Mouse (Mus musculus): Measurements from ENCODE around the gene Kctd21. TPM values are rescaled to one million over a fixed set of nuclear protein-coding genes. Genes with fewer than 3 reads are reported as not detected.

Gene Kctd21
- total RNA-seq, 2 experiments from 2014 or later, result 5.0 to 5.8 TPM

DNA sequence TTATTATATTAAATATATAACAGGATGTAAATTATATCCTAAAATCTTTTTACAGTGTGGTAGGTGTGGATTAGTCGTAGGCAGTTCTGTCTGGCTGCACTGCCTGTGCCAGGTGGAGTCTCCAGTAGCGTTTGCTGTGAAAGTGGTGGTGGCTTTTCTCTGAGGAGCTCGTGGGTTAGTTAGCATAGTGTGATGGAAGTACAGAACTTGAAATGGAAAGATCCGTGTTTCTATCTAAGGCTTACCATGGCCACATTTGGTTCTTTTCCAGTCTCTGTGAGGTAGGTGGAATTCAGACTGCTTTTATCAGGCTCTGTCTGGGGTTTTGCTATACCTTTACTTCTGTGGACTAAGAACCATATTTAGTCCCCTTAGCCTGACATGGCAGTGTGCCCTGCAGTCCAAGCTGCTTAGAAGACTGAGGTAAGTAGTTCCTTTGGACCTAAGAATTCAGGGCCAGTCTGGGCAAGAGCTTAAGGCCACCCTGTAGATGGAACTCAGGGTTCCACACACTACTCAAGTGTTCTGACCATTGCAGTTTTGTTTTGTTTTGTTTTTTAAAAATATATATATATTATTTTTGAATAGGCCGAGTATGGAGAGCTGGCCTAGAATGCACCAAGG is 48.5 kb downstream of the Kctd21 start:
- intact Hi-C loops (cut with DNase I), result no loop called here

DNA sequence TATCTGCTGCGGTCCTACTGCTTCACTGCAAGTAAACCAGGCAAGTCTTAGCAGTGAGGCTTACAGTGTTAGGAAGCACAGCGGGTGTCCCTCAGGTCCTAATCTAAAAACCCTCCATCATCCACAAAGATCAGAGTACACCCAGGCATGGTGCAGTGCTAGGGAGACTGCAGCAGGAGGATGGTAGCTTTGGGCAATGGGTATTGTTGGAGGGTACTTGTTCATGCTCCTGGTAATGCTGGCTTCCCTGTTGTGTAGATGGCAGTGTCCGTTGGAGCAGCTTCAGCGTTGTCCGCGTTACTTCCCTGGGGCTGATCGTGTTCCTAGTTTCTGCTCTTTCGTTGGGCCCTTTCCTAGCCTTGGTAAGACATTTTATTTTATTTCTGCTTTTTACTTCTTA is 50.5 kb downstream of the Kctd21 start:
- intact Hi-C loops (cut with DNase I), result no loop called here
- DNase-seq, result no peak

More for the DNA sequence above, 48.5 kb downstream of the Kctd21 start:
- DNase-seq, result no peak

DNA sequence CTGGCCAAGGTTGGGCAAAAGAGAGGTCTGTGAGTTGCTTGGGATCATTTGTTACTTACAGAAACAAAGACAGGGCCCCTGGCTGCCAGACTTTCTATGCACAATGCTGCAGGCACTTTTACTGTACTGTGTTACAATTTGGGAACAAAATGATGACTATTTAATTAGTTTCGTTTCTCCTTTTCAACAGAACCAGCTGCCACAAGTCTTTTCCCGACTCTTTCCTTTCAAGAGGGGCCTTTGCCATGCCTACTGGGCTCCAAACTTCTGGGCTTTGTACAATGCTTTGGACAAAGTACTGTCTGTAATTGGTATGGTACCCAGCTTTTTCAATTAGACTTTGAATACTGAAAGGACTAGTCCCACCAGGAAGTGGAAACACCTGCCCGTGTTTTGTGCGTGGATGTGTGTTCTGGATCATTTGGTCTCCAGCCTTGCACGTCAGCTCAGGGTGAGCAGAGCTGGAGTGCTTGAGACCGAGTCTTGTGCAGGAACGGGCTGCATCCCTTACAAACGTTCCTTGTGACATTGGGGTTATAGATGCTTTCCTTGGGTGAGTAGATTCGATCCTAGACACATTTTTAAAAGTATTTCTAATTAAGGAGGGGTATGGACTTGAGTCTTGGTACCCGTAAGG is 51.5 kb downstream of the Kctd21 start:
- intact Hi-C loops (cut with DNase I), result no loop called here
- DNase-seq, result no peak

DNA sequence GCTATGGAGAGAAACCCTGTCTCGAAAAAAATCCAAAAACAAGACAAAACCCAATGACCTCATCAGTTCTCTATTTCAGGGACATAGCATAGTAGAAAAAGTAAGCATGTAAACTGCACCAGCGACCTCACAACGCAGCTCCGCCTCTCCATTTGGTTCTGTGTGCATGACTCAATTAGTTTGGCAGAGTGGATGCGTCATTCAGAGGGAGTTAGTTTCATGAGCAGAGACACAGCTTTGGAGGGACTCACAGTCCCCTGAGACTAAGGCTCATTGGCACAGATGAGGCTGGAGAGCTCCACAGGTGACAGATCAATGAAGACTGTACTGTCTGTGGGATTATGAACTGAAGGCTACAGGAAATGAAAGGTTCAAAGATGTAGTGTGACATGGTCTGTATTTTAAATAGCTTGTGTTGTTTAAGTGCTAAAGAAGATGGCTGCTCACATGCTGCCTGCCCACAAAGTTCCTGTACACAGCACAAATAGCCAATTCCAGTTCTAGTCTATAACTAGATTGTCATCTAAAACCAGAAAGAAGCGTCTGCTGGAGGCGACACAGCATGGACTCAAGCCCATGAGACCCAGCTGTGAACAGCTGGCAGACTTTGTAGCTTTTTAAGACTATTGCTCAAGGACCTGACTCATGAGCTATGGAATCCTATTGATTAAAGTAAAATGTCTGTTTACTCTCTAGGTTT is 54.1 kb downstream of the Kctd21 start:
- DNase-seq, result no peak
- intact Hi-C loops (cut with DNase I), result no loop called here

DNA sequence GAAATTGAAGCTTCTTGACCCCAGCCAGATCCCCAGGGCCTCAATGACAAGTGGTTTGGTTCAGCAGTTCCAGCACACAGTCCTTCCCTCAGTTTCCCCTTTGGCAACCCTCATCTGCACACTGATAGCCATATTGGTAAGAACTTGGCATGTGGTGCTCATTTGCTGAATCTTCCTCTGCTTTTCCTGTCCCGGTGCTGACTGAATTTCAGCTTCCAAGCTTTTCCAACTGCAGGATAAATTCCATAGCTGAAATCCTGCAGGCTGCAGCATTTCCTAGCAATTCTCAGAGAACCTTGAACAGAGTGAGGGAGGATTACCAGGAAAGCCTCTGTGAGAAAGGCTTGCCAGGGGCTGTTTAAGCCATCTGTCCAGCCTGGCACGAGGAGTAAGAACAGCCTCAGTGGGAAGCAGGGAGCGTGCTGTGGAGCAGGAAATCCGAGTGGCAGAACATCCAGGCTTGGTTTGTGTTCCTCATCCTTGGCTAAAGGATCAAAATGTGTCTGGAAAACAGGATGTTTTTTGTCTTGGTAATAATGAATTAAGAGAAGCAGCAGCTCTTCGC is 54.8 kb downstream of the Kctd21 start:
- intact Hi-C loops (cut with DNase I), result no loop called here

DNA sequence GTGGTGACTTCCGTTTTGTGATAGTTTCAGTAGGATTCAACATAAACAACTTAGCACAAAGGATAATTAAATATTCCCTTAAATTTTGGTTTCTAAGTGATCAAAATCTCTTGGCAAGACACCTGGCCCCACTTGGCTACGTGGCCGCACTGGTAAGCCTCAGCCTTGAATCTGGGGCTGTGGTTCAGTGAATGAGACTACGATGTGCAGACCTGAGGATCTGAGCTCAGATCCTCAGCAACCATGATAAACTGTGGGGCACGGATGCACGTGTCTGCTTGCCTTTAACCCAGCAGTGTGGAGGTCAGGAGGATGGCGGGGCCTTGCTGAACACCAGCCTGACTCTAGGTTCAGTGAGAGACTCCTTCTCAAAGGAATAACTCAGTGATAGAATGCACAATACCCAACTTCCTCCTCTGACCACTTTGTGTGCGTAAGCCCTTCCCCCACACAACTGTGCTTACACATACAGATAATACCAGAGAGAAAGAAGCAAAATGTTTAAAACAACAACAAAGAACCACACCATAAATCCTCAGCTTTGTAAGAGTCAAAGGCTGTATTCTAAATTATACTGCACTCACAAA is 55.5 kb downstream of the Kctd21 start:
- intact Hi-C loops (cut with DNase I), result no loop called here
- peak; percentile 25 for DNase-seq

More for the DNA sequence above, 54.8 kb downstream of the Kctd21 start:
- peak; percentile 90 for DNase-seq

DNA sequence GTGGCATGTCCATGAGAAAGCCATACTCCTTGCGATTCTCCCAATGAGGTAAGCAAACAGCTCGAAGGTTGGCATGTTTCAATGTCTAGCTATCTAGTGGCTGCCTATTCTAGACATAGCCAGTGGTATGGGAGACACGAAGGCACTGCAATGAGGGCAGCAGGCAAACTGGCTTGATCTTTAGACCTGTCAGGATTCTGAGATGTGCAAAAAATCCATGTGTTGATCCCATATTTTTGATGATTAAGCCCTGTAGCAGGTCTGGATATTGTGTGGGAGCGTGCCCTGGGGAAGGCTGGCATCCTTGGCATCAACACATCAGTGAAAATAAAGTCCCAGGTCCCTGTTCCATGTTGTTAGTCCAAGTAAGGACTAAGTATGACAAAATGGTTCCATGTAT is 56.4 kb downstream of the Kctd21 start:
- intact Hi-C loops (cut with DNase I), result no loop called here

DNA sequence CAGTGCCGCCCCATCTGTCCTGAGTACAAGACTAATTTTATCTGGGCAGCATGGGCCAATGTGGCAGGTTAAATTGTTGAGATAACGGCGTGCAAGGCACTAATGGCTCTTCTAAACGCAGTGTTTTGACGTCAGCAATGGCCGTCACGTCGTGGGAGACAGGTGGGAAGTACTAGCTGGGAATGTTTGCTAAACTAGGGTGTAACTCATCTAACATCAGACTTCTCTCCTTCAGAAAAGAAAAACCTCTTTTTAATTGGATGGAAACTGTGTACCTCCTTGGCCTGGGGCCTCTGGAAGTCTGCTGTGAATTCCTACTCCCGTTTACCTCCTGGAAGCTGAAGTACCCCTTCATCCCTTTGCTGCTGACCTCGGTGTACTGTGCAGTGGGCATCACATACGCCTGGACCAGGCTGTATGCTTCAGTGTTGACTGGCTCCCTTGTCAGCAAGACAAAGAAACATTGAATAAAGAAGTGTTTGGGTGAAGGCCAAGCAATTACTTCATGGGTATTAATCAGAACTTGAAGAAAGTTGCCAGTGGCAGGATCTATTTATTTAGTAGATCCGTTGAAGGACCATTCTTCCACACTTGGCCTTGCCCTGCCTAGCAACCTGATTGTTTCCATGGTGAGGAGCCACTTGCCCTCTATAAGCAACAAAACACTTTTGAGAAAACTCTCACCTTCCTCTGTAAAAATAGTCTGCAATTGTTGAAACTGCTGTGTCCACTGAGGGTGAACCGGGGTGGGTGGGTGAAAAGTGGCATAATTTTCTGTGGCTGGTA is 59.4 kb downstream of the Kctd21 start:
- DNase-seq, result no peak
- intact Hi-C loops (cut with DNase I), result no loop called here

More for the DNA sequence above, 56.4 kb downstream of the Kctd21 start:
- DNase-seq, result no peak

DNA sequence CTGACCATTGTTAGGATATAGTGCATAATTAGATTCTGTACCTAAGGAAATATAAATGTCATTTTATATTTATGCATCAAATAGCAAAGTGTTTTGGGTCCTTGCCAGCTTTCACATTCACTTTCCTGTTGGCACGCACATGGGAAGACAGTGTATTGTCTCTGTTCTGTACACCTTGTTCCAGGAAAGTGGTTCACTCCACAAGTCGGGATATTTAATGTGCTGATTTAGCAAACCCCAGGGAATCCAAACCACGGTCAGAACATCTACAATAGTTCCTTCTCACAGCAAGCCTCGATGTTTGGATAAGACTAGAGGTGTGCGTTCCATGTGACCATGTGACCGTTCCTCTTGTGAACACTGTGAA is 59.9 kb downstream of the Kctd21 start:
- intact Hi-C loops (cut with DNase I), result no loop called here

DNA sequence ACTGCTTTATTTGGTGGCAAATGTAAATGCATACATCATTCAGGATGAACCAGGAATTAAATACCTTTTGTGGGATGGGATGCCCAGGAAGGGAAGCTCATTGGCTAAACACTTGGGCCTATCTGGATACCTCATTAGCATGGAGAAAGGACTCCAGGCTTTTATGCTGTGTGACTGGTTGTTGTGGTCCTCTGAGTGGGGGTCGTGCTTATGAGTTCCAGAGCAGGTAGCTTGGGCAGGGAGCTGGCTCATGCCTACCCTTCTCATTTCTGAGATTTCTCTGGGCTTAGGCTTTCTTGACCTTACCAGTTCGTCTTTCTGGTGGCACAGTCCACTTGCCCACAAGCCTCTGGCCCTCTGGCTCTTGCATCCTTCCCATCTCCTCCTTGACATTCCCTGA is 62.2 kb downstream of the Kctd21 start:
- intact Hi-C loops (cut with DNase I), result no loop called here
- DNase-seq, result no peak

More for the DNA sequence above, 59.9 kb downstream of the Kctd21 start:
- DNase-seq, result no peak

DNA sequence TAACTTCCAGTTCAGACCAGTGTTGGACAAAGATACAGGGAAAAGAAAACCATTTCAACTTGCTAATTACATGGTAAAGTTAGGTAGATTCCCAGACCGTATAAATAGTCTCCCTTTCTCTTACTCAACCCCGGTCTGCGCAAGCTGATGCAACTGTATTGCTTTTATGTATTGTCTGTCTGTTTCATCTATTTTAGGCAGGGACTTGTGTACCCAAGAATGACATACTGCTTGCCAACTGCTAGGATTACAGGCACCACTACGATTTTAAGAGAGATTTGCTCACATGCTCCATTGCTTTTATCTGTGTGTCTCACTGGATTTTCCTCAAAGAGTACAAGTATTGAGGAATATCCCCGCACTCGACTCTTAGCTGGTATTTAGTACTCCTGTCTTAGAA is 66.8 kb downstream of the Kctd21 start:
- no peak for DNase-seq
- intact Hi-C loops (cut with DNase I), result no loop called here

Other genes with a start within 250 kb of the Kctd21 start
- 10 to 100 TPM; 12.9 to 13.8 TPM for gene Usp35, start 307 bp upstream of the Kctd21 start, total RNA-seq (2021)
- 10 to 100 TPM in 1 of 2 experiments, 1 to 10 TPM in 1; 9.4 to 12.4 TPM for gene Alg8, start 39.3 kb downstream of the Kctd21 start, total RNA-seq (2021)
- 100 to 1,000 TPM; 249 to 255 TPM for gene Ndufc2, start 67.7 kb downstream of the Kctd21 start, total RNA-seq (2021)
- 1 to 10 TPM; 2.4 to 2.6 TPM for gene Thrsp, start 85.4 kb downstream of the Kctd21 start, total RNA-seq (2021)
- 1 to 10 TPM in 1 of 2 experiments, under 1 TPM in 1; 0.93 to 1.1 TPM for gene Kctd14, start 119.0 kb downstream of the Kctd21 start, total RNA-seq (2021)
- 10 to 100 TPM; 31.8 to 34.8 TPM for gene Ints4, start 148.6 kb downstream of the Kctd21 start, total RNA-seq (2021)
- 10 to 100 TPM; 22.2 to 26.2 TPM for gene Aamdc, start 247.2 kb downstream of the Kctd21 start, total RNA-seq (2021)
- 10 to 100 TPM; 42.4 to 45.6 TPM for gene Rsf1, start 247.6 kb downstream of the Kctd21 start, total RNA-seq (2021)